41 mouse cellular contexts compared by ENCODE assay signal in the genomic region with DNA sequence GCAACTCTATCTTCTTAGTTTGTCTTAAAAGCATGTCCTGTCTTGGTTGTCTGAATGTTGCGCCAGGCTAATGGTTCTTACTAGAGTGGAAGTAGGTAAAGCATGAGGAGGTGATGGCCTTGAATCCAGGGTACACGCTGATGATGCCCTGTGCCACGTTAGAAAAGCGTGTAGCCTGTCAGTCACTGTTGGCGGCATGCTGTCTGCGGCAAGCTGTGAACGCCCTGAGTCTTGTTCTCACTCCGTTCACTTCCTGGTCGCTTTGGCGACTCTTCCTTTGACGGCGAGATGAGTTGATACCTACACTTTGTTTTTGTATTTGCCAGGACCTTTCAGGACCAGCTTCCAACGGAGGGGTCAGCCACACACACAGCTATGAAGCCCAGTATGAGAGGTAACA. TPM values are rescaled to one million over a fixed set of nuclear protein-coding genes. Genes with fewer than 3 reads are reported as not detected.
"Had no signal": no experiment of that assay in that cellular context is flagged by ENCODE, and none has a peak within 500 bp of the region (broad histone marks: within the 10 kb centered on the region; RNA-seq: fewer than 3 reads in every experiment).

No protein-coding gene starts in this region.

- H3K4me2 ChIP-seq: heart, embryonic 11.5 days; hindbrain, embryonic 12.5 days; hindbrain, embryonic 15.5 days; kidney, embryonic 15.5 days; limb, embryonic 13.5 days; limb, embryonic 15.5 days; liver, embryonic 12.5 days had no signal

- H3K27me3 ChIP-seq: hindbrain, embryonic 12.5 days; hindbrain, embryonic 15.5 days; kidney, embryonic 15.5 days; limb, embryonic 13.5 days; limb, embryonic 15.5 days; liver, embryonic 12.5 days had no signal

- H3K9ac ChIP-seq: hindbrain, embryonic 12.5 days; hindbrain, embryonic 15.5 days; kidney, embryonic 15.5 days; limb, embryonic 13.5 days; limb, embryonic 15.5 days; liver, embryonic 12.5 days had no signal

- ATAC-seq: hindbrain, postnatal 0 days; intestine, embryonic 16.5 days; liver, embryonic 12.5 days had no signal

- DNase-seq: gastrocnemius, postnatal 14 days; gastrocnemius, postnatal 36 days; heart, adult 11 months; heart, adult 2 months; heart, postnatal 10 days; heart, postnatal 4 days; kidney, adult 11 months; kidney, adult 2 months; kidney, adult 9 months; kidney, postnatal 14 days; kidney, postnatal 36 days; layer of hippocampus, adult 9-11 months; layer of hippocampus, postnatal 36 days; left cerebral cortex, postnatal 4 days had no signal

- H3K4me3 ChIP-seq: heart, adult 2 months; hindbrain, embryonic 10.5 days; hindbrain, embryonic 12.5 days; hindbrain, embryonic 15.5 days; kidney, embryonic 15.5 days; limb, embryonic 13.5 days; limb, embryonic 15.5 days; liver, embryonic 12.5 days had no signal

- H3K27ac ChIP-seq: heart, adult 2 months; hindbrain, embryonic 10.5 days; hindbrain, embryonic 12.5 days; hindbrain, embryonic 15.5 days; hindbrain, postnatal 0 days; kidney, embryonic 15.5 days; kidney, postnatal 0 days; limb, embryonic 13.5 days; limb, embryonic 15.5 days; liver, embryonic 12.5 days had no signal

- H3K9me3 ChIP-seq: hindbrain, embryonic 10.5 days; hindbrain, embryonic 12.5 days; hindbrain, embryonic 15.5 days; kidney, embryonic 15.5 days; limb, embryonic 13.5 days; limb, embryonic 15.5 days; liver, embryonic 12.5 days had no signal

RNA-seq across cellular contexts. Expression of a gene that starts 50.2 kb away (rescaled TPM):
- total RNA-seq: gastrocnemius, adult 18-20 months; gastrocnemius, adult 8-10 months; gastrocnemius, postnatal 14 days; gastrocnemius, postnatal 36 days; heart, adult 2 months; heart, postnatal 10 days; heart, postnatal 25 days; heart, postnatal 4 days; hindbrain, postnatal 0 days; layer of hippocampus, adult 18-20 months; layer of hippocampus, adult 8-10 months; layer of hippocampus, postnatal 14 days; layer of hippocampus, postnatal 36 days; left cerebral cortex, adult 18-20 months; left cerebral cortex, adult 8-10 months; left cerebral cortex, postnatal 10 days; left cerebral cortex, postnatal 25 days; left cerebral cortex, postnatal 4 days; liver, adult 2 months had no signal
- polyA plus RNA-seq: gonadal fat pad, adult 2 months; heart, adult 2 months; heart, embryonic 11.5 days; heart, embryonic 14.5 days; heart, embryonic 16.5 days; hindbrain, embryonic 10.5 days; hindbrain, embryonic 12.5 days; hindbrain, embryonic 15.5 days; hindbrain, postnatal 0 days; intestine, embryonic 16.5 days; kidney, adult 2 months; kidney, embryonic 15.5 days; kidney, postnatal 0 days; large intestine, adult 2 months; limb, embryonic 11.5 days; limb, embryonic 13.5 days; limb, embryonic 15.5 days; liver, adult 2 months; liver, embryonic 12.5 days had no signal

RNA-seq across cellular contexts. Expression of a gene that starts 55.3 kb away (rescaled TPM):
- total RNA-seq: gastrocnemius, adult 18-20 months; gastrocnemius, adult 8-10 months; gastrocnemius, postnatal 14 days; gastrocnemius, postnatal 36 days; heart, adult 2 months; heart, postnatal 10 days; heart, postnatal 25 days; heart, postnatal 4 days; liver, adult 2 months had no signal
- polyA plus RNA-seq: gonadal fat pad, adult 2 months; heart, adult 2 months; heart, embryonic 11.5 days; heart, embryonic 14.5 days; heart, embryonic 16.5 days; kidney, adult 2 months; kidney, postnatal 0 days; large intestine, adult 2 months; liver, adult 2 months; liver, embryonic 12.5 days had no signal
